Mouse (Mus musculus) cortical plate, adult 2 months (tissue): ENCODE data around the gene Cyp27a1.

Experiments used
- CTCF ChIP-seq: fragments of 200-500 bp; IDR thresholded peaks from 2 replicates; pipeline ENCODE4 v1.5.1; 2011; ENCODE audit warnings: mild to moderate bottlenecking, control low read depth, low read length; ENCODE audit not compliant: insufficient read depth; ENCODE audit errors: extremely low read depth
- POLR2A ChIP-seq: fragments of 200-500 bp; IDR thresholded peaks from 2 replicates; pipeline ENCODE4 v1.6.1; 2011; ENCODE audit warnings: mild to moderate bottlenecking, low read length, control low read depth; ENCODE audit not compliant: insufficient read depth; ENCODE audit errors: extremely low read depth

DNA sequence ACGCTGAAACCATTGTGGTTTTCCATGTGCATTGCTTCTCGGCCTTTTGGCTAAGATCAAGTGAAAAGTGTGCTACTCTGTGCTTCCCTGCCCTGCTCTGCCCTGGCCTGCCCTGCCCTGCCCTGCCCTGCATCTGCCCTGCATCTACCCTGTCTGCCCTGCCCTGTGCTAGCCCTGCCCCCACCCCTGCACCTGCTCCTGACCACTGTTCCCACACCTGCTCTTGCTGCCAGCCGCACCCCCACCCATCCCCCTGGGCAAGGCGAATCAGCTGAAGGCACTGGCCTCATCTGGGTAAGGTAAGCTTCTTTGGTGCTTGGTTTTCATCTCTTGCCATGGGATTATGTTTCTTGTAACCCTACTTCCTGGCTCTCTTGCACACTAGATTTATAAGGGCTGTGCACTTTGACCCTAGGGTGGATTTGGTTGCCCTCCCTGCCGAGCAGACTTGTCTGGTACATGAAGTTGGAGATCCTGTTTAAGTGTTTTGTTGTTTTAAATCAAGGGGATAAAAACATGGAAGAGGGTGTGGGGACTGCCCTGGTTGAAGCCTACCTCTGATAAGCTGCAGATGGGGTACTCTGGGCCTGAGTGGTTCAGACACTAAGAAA lies 40.9 kb downstream of the Cyp27a1 start:
- TF ChIP-seq CTCF, result no peak
- no peak for TF ChIP-seq POLR2A
